Mouse (Mus musculus): ENCODE results near the gene 4833439L19Rik. TPM values are rescaled to one million over a fixed set of nuclear protein-coding genes. Genes with fewer than 3 reads are reported as not detected.

4833439L19Rik gene
- total RNA-seq, 1 experiment, result 52.8 TPM

DNA sequence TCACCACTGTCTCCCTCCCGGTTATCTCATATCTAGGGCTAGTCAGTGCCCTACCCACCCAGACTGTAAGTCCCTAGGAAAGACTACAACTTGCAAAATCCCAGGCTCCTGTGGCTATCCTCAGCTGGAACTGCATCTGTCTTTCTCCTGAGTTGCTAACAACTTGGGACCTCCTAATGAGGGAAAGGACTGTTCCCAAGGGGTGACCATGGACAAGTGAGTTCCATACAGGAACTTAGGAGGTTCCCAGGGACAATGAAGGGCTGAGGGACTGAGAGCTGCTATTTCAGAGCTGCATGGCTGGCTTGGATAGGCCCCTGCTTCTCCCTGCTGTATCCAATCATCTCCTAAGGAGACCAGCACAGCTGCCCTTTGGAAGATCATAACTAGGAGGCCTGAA lies 44.1 kb upstream of the 4833439L19Rik start:
- TF ChIP-seq MAFK (IDR thresholded peaks at IDR 0.05; ENCODE audit: insufficient read depth, low read depth, low read length), result no peak
- no peak for TF ChIP-seq ZNF384 (IDR thresholded peaks at IDR 0.05; ENCODE audit: low read depth, low read length)
- no peak for TF ChIP-seq CHD2 (IDR thresholded peaks at IDR 0.05; ENCODE audit: low read depth, low read length)
- no peak for TF ChIP-seq ZC3H11A (IDR thresholded peaks at IDR 0.05; ENCODE audit: borderline replicate concordance, low read depth, low read length)
- no peak overlapping the region for H3K4me3 ChIP-seq (ENCODE audit: insufficient read depth in 1 of 2, low read depth in 1 of 2, low read length in 2 of 2, poor library complexity in 1 of 2, severe bottlenecking in 1 of 2)
- peak overlapping the region; percentile 26; the same call in 1 of the 2 replicates for H3K27ac ChIP-seq (ENCODE audit: insufficient read depth, low read depth, low read length, poor library complexity, severe bottlenecking)
- peaks cover 11 to 36% of the 10 kb centered on the region in 2 experiments; a peak in 3 of 4 replicates for H3K4me1 ChIP-seq (ENCODE audit: control insufficient read depth in 2 of 2, insufficient read depth in 2 of 2, low read length in 2 of 2, poor library complexity in 1 of 2)
- H3K9me3 ChIP-seq (ENCODE audit: control insufficient read depth, insufficient read depth, low read depth, low read length), result no peaks in the 10 kb centered on the region
- in situ Hi-C loops (cut with MboI; ENCODE audit: low sequenced_read_pairs in 2 of 2, unreplicated experiment in 2 of 2), result no loop called here
- H3K36me3 ChIP-seq (ENCODE audit: control insufficient read depth, insufficient read depth, low read length, poor library complexity, severe bottlenecking), result no peaks in the 10 kb centered on the region
- DNase-seq (ENCODE audit: low read depth, low spot score), result no peak
- H3K9ac ChIP-seq (ENCODE audit: insufficient read depth, low read depth, low read length, poor library complexity, severe bottlenecking), result no peak overlapping the region

DNA sequence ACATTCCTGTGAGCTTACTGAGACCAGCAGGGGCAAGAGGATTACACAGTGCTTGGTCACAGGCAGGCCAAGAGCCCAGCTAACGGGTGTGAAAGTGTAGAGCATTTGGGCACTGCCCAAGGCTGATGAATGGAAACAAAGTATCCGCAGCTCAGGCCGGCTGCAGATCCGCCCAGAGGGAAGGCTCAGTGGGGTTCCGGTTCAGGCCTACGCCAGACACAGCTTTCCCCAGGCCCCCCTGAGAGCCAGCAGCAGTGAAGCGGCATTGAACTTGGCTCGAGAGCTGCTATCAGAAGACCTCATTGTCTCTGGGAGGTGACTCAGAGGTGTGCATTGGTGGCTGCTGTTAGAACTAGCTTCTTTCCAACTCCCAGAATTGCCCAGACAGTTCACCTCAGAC lies 43.4 kb upstream of the 4833439L19Rik start:
- in situ Hi-C loops (cut with MboI; ENCODE audit: low sequenced_read_pairs in 2 of 2, unreplicated experiment in 2 of 2), result no loop called here
- peak overlapping the region; percentile 26; the same call in 1 of the 2 replicates for H3K27ac ChIP-seq (ENCODE audit: insufficient read depth, low read depth, low read length, poor library complexity, severe bottlenecking)
- H3K4me1 ChIP-seq (ENCODE audit: control insufficient read depth in 2 of 2, insufficient read depth in 2 of 2, low read length in 2 of 2, poor library complexity in 1 of 2), result peaks cover 15 to 40% of the 10 kb centered on the region in 2 experiments; a peak in 3 of 4 replicates
- H3K9me3 ChIP-seq (ENCODE audit: control insufficient read depth, insufficient read depth, low read depth, low read length), result no peaks in the 10 kb centered on the region
- DNase-seq (ENCODE audit: low read depth, low spot score), result peak; percentile 44
- H3K36me3 ChIP-seq (ENCODE audit: control insufficient read depth, insufficient read depth, low read length, poor library complexity, severe bottlenecking), result no peaks in the 10 kb centered on the region
- H3K4me3 ChIP-seq (ENCODE audit: insufficient read depth in 1 of 2, low read depth in 1 of 2, low read length in 2 of 2, poor library complexity in 1 of 2, severe bottlenecking in 1 of 2), result no peak overlapping the region
- H3K9ac ChIP-seq (ENCODE audit: insufficient read depth, low read depth, low read length, poor library complexity, severe bottlenecking), result no peak overlapping the region
- TF ChIP-seq ZNF384 (IDR thresholded peaks at IDR 0.05; ENCODE audit: low read depth, low read length), result no peak
- no peak for TF ChIP-seq ZC3H11A (IDR thresholded peaks at IDR 0.05; ENCODE audit: borderline replicate concordance, low read depth, low read length)
- TF ChIP-seq MAFK (IDR thresholded peaks at IDR 0.05; ENCODE audit: insufficient read depth, low read depth, low read length), result no peak
- TF ChIP-seq CHD2 (IDR thresholded peaks at IDR 0.05; ENCODE audit: low read depth, low read length), result no peak
- no peak for TF ChIP-seq HCFC1 (IDR thresholded peaks at IDR 0.05; ENCODE audit: borderline replicate concordance, insufficient read depth, low read length)

DNA sequence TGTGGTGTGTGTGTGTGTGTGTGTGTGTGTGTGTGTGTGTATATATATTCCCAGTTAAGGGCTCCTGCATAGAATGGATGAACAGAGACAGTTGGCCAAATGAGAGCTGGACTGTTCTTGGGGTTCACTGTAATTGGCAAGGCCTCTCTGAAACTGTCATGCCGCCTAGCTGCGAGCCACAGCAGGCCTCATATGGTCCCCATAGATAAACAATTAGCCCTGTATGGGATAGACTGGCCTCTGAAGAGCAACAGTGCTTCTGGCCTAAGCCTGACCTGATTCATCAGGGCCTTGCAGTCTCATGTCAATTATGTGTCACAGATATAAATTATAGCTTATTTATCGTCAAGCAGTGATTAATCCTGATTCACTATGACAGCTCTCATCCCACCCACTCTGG lies 42.8 kb upstream of the 4833439L19Rik start:
- no peak overlapping the region for H3K4me3 ChIP-seq (ENCODE audit: insufficient read depth in 1 of 2, low read depth in 1 of 2, low read length in 2 of 2, poor library complexity in 1 of 2, severe bottlenecking in 1 of 2)
- H3K9me3 ChIP-seq (ENCODE audit: control insufficient read depth, insufficient read depth, low read depth, low read length), result no peaks in the 10 kb centered on the region
- H3K9ac ChIP-seq (ENCODE audit: insufficient read depth, low read depth, low read length, poor library complexity, severe bottlenecking), result no peak overlapping the region
- in situ Hi-C loops (cut with MboI; ENCODE audit: low sequenced_read_pairs in 2 of 2, unreplicated experiment in 2 of 2), result no loop called here
- no peak overlapping the region; the same call in 1 of the 2 replicates for H3K27ac ChIP-seq (ENCODE audit: insufficient read depth, low read depth, low read length, poor library complexity, severe bottlenecking)
- peaks cover 17 to 44% of the 10 kb centered on the region in 2 experiments; a peak in 3 of 4 replicates for H3K4me1 ChIP-seq (ENCODE audit: control insufficient read depth in 2 of 2, insufficient read depth in 2 of 2, low read length in 2 of 2, poor library complexity in 1 of 2)
- no peak for DNase-seq (ENCODE audit: low read depth, low spot score)
- no peaks in the 10 kb centered on the region for H3K36me3 ChIP-seq (ENCODE audit: control insufficient read depth, insufficient read depth, low read length, poor library complexity, severe bottlenecking)
- no peak for TF ChIP-seq HCFC1 (IDR thresholded peaks at IDR 0.05; ENCODE audit: borderline replicate concordance, insufficient read depth, low read length)
- TF ChIP-seq CHD2 (IDR thresholded peaks at IDR 0.05; ENCODE audit: low read depth, low read length), result no peak
- TF ChIP-seq MAFK (IDR thresholded peaks at IDR 0.05; ENCODE audit: insufficient read depth, low read depth, low read length), result no peak
- TF ChIP-seq ZNF384 (IDR thresholded peaks at IDR 0.05; ENCODE audit: low read depth, low read length), result no peak

DNA sequence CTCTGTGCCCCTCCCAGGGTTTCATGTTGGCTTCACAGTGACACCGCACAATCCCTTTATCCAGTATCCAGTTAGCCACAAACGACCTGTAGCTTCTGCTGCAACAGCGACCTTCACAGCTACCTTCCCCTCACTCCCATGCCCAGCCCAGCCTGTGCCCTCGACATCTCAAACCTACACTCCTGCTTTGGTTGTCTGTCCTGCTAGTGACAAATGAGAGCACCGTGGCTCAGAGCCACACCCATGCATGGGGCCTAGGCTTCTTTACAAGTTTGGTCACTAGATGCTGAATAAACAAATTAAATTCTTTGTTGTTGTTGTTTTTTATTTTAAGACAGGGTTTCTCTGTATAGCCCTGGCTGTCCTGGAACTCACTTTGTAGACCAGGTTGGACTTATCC lies 42.0 kb upstream of the 4833439L19Rik start:
- 0 out of 2 replicates have a peak overlapping the region, but pooled peaks have one; percentile 24 for H3K27ac ChIP-seq (ENCODE audit: insufficient read depth, low read depth, low read length, poor library complexity, severe bottlenecking)
- no peaks in the 10 kb centered on the region for H3K36me3 ChIP-seq (ENCODE audit: control insufficient read depth, insufficient read depth, low read length, poor library complexity, severe bottlenecking)
- no peak for TF ChIP-seq CHD2 (IDR thresholded peaks at IDR 0.05; ENCODE audit: low read depth, low read length)
- no peak for TF ChIP-seq MAFK (IDR thresholded peaks at IDR 0.05; ENCODE audit: insufficient read depth, low read depth, low read length)
- TF ChIP-seq ZNF384 (IDR thresholded peaks at IDR 0.05; ENCODE audit: low read depth, low read length), result no peak
- no peak for TF ChIP-seq ZC3H11A (IDR thresholded peaks at IDR 0.05; ENCODE audit: borderline replicate concordance, low read depth, low read length)
- DNase-seq (ENCODE audit: low read depth, low spot score), result no peak
- no peaks in the 10 kb centered on the region for H3K9me3 ChIP-seq (ENCODE audit: control insufficient read depth, insufficient read depth, low read depth, low read length)
- peak overlapping the region; percentile 28; the same call in 1 of the 2 replicates for H3K9ac ChIP-seq (ENCODE audit: insufficient read depth, low read depth, low read length, poor library complexity, severe bottlenecking)
- H3K4me3 ChIP-seq (ENCODE audit: insufficient read depth in 1 of 2, low read depth in 1 of 2, low read length in 2 of 2, poor library complexity in 1 of 2, severe bottlenecking in 1 of 2), result no peak overlapping the region
- H3K4me1 ChIP-seq (ENCODE audit: control insufficient read depth in 2 of 2, insufficient read depth in 2 of 2, low read length in 2 of 2, poor library complexity in 1 of 2), result peaks cover 17 to 51% of the 10 kb centered on the region in 2 experiments; a peak in 3 of 4 replicates
- in situ Hi-C loops (cut with MboI; ENCODE audit: low sequenced_read_pairs in 2 of 2, unreplicated experiment in 2 of 2), result no loop called here

DNA sequence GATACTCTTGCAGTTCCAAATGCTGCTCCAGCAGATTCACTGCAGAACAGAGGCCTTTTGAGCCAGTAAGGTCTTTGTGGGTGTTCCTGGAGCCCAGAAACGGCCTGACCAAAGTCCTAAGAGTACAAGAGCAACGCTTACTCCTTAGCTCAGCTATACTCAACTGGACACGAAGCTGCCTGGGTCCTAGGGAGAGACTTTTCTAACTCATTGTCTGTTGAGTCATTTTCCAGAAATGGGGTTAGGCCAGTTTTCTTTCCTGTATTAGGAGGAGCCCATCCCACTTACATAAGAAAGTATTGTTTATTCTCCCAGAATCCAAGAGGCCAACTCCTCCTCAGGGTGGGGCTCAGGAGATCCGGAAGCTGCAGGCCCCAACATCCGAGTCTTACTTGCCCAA lies 40.2 kb upstream of the 4833439L19Rik start:
- no peak for DNase-seq (ENCODE audit: low read depth, low spot score)
- Histone ChIP-seq H3K9me3 (ENCODE audit: control insufficient read depth, insufficient read depth, low read depth, low read length) (no peaks in the 10 kb centered on the region), H3K4me1 (ENCODE audit: control insufficient read depth in 2 of 2, insufficient read depth in 2 of 2, low read length in 2 of 2, poor library complexity in 1 of 2) (peaks cover 16 to 54% of the 10 kb centered on the region in 2 experiments; a peak in 3 of 4 replicates), H3K9ac (ENCODE audit: insufficient read depth, low read depth, low read length, poor library complexity, severe bottlenecking) (peak overlapping the region; percentile 23; the same call in 1 of the 2 replicates), H3K27ac (ENCODE audit: insufficient read depth, low read depth, low read length, poor library complexity, severe bottlenecking) (peak overlapping the region; percentile 23; the same call in 1 of the 2 replicates), H3K4me3 (ENCODE audit: insufficient read depth in 1 of 2, low read depth in 1 of 2, low read length in 2 of 2, poor library complexity in 1 of 2, severe bottlenecking in 1 of 2) (no peak overlapping the region), H3K36me3 (ENCODE audit: control insufficient read depth, insufficient read depth, low read length, poor library complexity, severe bottlenecking) (no peaks in the 10 kb centered on the region)
- no peak for TF ChIP-seq ZC3H11A (IDR thresholded peaks at IDR 0.05; ENCODE audit: borderline replicate concordance, low read depth, low read length)
- TF ChIP-seq HCFC1 (IDR thresholded peaks at IDR 0.05; ENCODE audit: borderline replicate concordance, insufficient read depth, low read length), result no peak
- no peak for TF ChIP-seq ZNF384 (IDR thresholded peaks at IDR 0.05; ENCODE audit: low read depth, low read length)
- TF ChIP-seq CHD2 (IDR thresholded peaks at IDR 0.05; ENCODE audit: low read depth, low read length), result no peak
- no peak for TF ChIP-seq MAFK (IDR thresholded peaks at IDR 0.05; ENCODE audit: insufficient read depth, low read depth, low read length)
- in situ Hi-C loops (cut with MboI; ENCODE audit: low sequenced_read_pairs in 2 of 2, unreplicated experiment in 2 of 2), result no loop called here
